Mouse (Mus musculus): Measurements from ENCODE around the gene Ess2.

Gene Ess2

DNA sequence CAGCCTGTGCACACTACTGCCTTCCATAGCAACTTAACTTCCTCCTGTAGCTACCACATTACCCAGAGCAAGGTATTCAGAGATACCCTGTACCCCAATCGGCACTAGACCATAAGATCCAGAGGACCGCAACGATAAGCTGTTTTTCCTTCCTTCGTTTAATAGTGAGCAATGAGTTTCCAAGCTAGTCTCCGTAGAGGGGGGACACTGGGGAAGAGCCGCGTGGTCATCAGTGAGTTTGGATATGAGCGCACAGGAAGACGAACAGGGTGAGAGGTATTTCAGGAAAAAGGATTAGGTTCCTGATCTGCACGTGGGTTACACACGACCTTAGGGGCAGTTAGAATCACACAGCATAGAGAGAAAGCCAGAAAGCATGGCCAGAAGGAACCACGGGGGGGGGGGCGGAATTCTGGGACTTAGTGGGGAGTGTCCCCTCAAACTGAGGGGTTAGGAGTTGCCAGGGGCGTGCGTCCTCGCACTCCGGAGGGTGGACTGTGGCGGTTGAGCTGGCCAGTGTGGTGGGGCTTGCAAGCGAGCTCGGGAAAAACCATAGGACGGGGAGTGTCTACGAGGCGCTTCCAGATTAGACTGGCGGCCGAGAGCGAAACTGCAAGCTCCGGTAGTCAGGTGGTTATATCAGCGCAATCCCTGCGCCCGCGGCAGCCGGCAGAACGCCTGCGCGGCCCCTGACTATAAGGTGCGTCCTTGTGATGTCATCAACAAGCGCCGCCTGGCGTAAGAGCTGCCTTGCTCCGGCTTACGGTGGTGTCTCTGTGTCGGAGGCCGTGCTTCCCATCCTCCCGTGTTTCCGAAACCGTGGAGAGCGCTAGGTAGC lies 10.4 kb upstream of the Ess2 start:
- DNase-seq (ENCODE audit: low spot score), result peak; percentile 95

DNA sequence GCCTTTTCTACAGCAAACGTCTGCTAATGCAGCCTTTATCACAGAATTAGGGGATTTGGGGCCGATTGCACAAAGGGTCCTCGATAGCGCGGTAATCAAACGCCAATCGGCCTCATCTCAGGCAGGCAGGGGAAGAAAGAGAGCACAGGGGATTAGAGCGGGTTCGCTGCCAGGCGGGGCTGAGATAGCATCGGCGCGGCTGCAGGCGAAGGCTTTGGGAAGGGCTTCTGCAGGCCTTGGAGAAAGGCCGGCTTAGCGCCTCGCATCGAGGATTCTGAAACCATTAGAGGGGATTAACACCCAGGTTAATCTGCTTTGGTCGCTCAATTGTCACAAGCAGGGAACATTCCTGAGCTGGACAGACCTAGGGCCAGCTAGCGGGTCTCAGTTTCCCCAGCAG lies 9.4 kb upstream of the Ess2 start:
- DNase-seq (ENCODE audit: low spot score), result no peak

DNA sequence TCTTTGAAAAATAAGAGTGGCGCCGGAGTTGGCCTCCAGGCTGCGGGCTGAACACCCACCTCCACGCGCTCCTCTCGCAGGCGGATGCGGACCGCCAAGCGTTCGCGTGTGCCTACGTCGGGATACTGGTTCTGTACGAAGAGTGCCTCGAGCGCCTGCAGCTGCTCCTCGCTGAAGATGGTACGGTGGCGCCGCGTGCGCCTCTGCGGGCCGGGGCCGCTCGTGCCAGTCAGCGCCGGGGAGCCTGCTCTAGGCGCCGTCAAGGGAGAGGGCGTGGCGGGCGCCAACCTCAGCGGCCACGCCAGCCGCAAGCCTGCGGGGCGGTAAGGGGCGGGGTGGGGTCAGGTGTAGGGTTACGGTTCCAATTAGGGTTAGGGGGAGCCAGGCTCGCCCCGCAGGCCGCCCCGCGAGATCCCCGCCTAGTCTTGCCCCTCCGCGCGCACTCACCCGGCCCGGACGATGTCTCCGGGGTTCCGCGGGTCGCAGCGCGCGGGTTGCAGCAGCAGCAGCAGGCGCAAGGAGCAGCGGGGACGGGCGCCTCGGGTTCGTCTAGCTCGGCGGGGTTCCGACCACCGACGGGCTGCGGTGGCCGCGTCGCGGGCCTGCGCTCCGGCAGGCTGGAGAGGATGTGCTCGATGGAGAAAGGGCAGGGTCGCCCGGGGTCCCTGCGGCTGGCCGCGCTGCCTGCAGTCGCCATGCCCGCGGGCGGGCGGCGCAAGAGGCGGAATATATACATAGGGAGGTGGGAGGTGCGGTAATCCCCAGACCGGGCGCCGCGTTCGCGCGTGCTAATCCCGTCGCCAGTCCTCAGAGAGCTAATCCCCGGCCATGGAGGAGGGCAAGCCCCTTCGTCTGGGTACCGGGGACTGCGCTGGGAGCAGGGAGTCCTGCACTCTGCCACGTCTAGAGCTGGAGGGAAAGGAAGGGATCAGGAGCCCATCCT lies 3.4 kb upstream of the Ess2 start, which contains the start of gene Gsc2:
Gene Gsc2, minus strand, starts transcription at position 753 of the 943 bp plus-strand sequence.
- DNase-seq (ENCODE audit: low spot score), result peak; percentile 33

DNA sequence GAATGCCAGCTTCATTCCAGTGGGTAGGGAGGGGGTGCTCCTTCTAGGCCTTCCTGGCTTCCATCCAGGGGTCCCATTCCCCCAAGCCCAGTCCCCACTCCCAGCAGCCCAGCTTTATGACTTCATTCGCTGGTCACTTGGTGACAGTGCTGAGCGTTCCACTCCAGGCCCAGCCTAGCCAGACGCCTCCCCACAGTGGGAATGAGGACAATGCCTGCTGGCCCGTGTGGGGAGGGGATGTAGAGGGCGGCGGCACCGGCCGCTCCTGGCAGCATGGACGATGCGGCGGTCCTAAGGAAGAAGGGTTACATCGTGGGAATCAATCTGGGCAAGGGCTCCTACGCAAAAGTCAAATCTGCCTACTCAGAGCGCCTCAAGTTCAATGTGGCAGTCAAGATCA lies 12.7 kb downstream of the Ess2 start, which contains the start of the genes Dgcr2 and Tssk2:
Gene Dgcr2, minus strand, starts transcription at position 101 of the 400 bp plus-strand sequence.
Gene Tssk2, plus strand, starts transcription at position 176 of the 400 bp plus-strand sequence.
- DNase-seq (ENCODE audit: low spot score), result no peak

DNA sequence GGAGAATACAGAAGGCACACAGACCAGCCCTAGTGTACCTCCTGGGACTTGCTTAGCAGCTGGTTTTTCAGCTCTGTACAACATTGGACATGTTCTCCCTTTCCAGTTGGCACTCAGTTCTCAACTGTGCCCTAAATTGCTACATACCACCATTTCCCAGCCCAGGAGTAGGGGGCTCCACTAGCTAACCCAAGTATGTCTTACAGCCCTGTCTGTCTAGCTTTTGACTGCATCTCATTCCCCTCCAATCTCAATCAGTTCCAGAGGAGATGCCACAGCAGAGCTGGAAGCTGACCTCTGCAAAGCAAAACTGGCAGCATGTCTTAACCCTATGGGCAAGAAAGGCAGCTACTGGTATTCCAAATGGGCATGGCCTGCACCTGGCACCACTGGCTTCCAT lies 15.1 kb downstream of the Ess2 start:
- DNase-seq (ENCODE audit: low spot score), result no peak

DNA sequence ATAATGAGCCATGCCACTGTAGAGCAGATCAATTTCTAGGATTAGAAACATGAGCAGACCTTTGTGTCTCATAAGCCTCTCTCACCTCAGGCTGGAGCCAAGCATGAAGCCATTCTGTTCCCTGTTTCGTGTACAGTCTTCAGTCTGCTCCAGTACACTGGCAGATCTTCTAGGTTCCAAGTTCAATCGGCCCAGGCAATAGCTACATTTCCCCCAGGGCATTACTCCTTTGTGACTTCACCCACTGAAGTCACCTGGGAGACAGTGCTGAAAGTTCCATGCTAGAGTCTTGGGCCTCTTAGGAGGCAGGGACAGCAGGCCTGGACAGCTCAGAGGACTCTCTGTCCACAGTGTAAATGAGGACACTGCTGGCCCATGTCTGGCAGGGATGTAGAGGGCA lies 17.2 kb downstream of the Ess2 start, which contains the start of gene Tssk1:
Gene Tssk1, plus strand, starts transcription at position 301 of the 400 bp plus-strand sequence.
- DNase-seq (ENCODE audit: low spot score), result no peak

DNA sequence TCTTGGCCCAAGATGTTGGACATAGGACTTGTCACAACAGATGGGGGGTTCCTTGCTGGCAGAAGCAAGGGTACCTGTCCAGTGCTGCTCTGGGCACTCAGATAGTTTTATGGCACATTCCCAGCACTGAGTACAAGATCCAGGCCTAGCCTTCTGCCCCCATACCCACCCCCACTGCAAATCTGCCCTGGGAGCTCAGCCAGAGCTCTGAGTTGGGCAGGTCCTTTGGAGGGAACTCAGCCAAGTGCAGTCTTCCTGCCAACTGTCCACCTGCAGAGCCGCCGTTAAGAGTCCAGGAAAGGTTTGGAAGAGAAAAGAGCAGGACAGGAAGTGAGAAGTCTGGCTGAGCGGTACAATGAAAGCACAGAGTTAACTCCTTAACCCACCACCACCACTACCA lies 18.5 kb downstream of the Ess2 start:
- no peak for DNase-seq (ENCODE audit: low spot score)

DNA sequence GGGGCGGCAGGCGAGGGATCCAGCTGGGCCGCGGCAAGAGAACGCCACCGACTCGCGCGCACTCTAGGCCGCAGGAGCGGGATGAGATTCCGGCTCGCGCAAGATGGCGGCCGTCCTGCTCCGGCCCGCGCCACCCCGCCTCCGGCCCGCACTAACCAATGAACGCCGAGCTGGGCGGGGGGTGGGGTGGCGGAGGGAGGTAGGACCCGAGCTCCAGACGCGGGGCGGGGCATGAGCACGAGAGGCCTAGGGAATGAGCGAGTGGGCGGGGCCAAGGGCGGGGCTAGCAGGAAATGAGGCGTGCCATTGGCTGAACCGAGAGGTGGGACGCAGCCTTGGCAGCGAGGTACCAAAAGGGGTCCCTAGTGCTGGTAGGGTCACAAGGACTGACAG lies 19.6 kb downstream of the Ess2 start, which contains the start of gene Gm20518:
Gene Gm20518, minus strand, starts transcription at position 105 of the 393 bp plus-strand sequence.
- peak; percentile 97 for DNase-seq (ENCODE audit: low spot score)

DNA sequence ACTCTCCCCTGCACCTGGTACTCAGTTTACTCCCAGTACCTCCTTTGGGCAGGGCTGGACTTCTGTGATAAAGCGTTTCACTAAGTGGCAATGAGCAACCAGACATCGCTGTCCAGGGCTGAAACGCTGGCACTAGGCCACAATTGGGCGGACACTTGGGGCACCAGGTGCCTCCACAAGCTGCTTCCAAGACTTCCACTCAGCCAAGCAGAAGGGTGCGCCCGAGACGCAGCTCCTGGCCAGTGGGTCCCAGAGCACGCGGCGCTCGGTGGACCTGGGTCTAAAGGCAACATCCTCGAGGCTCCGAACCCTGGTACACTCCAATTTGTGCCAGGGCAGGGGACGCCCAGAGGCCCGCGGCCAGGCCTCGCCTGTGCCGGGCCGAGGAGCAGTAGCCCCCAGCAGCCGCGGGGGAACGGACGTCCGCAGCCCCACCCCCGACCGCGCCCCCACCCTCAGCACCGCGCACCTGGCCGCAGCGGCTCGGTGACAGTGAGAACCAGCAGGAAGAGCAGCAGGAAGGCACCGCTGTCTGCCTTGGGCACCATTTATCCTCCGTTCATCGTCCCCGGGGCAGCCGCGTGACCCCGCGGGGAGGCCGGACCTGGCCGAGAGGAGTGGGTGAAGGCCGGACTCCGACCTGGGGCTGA lies 20.1 kb downstream of the Ess2 start:
- DNase-seq (ENCODE audit: low spot score), result no peak

DNA sequence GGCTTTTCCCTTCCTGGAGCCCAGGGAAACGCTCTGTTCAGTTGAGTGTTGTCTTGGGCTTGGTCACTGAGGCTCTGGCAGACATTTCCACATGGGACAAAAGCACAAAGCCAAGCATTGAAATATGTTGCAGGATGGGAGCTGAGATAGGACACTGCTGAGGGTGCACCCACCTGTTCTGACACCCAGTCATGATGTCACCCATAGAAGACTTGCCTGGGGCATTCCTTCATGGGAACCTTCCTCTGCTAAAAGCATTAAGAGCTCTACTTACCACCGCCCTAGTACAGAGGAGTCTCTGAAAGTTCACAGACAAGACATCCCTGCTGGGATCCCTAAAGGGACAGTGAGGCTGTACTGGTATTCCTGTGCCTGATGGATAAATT lies 20.8 kb downstream of the Ess2 start:
- DNase-seq (ENCODE audit: low spot score), result no peak

DNA sequence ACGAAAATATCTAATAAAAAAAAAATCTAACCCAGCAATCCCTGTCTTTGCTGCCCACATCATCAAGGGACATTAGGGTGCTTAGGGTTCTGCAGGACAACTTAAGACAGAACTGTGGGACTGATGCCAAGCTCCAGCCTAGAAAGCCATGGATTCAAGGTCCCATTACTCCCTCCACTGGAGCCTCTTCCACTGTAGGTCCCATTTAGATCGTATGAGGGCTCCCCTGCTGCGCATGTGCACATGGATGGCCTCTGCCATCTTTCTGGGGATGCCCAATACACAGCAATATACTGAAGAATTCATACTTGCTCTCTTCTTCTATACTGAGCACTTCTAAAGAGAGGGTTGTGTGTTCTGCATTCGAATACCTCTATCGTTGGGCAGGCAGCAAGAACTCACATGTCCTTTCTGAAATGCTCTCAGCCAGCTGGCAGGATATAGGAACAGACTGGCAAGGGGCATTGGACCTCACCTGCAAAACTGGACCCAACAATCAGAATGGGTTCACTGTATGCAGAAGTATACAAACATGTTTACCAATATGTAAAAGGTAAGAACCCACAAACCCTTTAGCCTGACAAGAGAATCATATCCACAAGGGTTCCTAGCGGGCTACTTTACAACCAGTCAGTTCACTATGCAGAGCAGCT lies 21.3 kb downstream of the Ess2 start:
- DNase-seq (ENCODE audit: low spot score), result no peak

DNA sequence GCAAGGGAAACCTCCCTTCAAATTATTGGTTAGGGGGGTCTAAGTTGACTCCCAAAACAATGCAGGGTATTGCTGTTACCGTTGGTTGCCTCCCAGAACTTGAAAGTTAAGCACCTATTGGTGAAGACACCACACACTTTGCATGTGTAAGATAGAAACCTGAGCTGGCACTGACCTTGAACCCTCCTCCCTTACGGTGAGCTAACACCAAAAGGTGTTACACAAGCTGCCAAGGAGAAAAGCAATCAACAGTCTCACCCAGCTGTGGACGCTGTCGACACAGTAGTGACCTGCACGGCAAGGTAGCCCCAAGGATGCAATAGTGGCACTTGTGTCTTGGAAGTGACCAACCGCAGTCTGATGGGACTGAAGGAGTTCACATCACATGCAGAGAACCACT lies 27.0 kb downstream of the Ess2 start:
- no peak for DNase-seq (ENCODE audit: low spot score)

DNA sequence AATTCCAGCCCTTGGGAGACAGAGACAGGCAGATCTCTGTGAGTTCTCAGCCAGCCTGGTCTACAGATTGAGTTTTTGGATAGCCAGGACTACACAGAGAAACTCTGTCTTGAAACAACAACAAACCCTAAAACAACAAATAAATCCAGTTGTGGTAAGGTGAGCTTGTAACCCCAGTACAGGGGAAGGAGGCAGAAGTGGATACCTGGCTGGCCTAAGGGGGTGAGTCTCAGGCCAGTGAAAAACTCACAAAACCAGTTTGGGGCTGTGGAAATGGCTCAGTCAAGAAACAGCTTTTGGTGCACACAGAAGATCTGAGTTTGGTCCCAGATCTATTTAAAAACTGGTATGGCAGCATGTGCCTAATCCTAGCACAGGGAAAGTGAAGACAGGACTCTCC lies 29.0 kb downstream of the Ess2 start:
- no peak for DNase-seq (ENCODE audit: low spot score)

DNA sequence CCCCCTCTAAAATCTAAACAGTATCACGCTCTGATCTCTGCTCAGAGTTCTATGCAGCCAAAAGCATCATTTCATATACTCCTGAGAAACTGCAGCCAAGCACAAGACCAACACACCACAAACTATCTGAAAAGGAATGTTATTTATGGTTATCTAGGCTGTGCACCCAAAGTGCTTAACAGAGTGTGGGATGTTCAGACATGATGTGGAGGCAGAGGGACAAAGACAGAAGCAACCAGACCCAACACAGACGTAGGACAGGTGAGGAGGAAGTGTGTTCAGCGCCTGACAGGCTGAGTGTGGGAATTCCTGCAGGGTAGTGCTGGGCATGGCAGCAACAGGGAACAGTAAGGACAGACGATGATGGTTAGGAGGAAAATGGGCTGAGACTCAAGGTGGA lies 31.6 kb downstream of the Ess2 start:
- no peak for DNase-seq (ENCODE audit: low spot score)

DNA sequence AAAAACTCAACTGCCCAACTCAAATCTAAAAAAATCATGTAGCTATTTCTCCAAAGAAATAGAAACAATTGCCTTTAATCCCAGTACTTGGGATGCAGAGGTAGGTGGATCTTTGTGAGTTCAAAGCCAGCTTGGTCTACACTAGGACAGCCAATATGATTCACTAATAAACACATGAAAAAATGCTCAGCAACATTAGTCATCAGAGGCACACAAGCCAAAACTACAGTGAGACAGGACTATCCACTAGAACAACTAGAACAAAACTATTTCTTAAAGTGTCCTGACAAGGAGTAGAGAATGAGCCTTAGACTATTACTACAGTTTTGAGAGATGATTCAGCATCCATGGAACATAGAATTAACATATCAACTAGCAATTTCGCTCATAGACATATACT lies 35.1 kb downstream of the Ess2 start:
- DNase-seq (ENCODE audit: low spot score), result no peak

DNA sequence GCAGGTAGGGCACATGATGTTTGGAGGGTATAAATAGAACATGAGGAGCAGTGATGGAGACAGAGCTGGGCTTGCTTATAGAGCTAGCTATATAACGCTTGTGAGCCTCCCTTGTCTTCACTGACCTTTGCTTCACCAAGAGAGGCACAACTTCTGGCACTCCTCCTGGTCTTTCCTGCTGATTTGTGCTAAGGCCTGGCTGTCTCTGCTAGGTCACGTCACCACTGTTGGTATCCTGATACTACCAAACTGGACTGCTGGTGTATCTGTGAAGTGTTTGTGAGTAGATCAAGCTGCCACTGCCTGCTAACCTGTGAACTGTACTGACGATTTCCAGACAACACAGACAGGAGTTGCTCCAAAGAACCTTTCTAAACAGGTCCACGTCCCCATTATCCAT lies 36.0 kb downstream of the Ess2 start:
- DNase-seq (ENCODE audit: low spot score), result no peak

DNA sequence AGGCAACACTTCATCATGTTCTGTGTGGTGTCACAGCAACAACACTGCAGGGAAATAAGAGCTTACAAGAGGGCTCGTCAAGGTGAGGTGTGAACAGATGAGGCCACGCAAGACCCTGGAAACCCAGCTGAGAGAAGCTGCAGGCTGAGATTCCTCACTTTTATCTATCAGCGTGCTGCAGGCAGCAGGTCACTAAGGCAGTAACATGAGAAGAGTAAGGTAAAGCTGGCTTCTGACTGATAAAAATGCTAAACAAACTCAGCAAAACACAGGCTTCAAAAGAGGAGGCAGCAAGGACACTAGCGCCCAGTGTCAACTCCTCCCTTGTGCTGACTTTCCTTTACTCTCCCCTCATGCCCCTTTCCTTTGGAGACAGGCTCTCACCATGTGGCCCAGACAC lies 38.2 kb downstream of the Ess2 start:
- DNase-seq (ENCODE audit: low spot score), result no peak

DNA sequence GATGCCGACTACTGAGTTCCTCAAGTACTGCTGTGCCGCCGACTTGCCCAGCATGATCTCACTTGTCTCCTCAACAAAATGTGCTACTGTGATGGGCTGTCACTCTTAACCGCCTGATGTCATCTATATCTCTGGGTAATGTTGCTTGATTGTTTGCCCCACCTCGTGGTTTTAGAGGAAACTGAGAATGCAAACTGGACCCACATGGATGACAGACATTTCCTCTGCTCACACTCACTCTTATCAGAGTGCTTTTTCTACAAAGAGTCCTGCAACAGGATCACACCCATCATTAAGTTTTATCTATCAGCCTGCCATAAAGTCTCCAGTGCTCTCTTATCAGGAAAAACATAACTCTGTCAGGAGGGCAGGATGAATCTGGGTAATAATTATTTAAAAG lies 39.9 kb downstream of the Ess2 start:
- no peak for DNase-seq (ENCODE audit: low spot score)

DNA sequence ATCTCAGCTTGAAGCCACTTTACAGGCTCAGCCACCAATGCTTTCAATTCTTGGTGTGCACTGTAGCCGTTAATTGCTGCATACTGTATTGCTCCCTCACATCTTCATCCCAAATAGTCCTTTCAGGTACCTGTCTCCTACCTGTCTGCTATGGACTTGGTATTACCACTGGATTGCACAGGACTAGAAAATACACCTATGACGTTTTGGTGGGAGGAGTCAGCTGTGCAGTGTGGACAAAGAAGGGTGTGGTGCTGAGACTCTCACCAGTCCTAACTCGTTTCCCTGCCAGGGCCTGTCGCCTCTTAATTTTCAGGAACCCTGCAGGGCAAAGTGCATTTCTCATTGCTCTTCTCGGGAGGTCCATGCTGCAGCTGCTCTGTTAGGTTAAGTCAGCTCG lies 45.4 kb downstream of the Ess2 start:
- DNase-seq (ENCODE audit: low spot score), result no peak

DNA sequence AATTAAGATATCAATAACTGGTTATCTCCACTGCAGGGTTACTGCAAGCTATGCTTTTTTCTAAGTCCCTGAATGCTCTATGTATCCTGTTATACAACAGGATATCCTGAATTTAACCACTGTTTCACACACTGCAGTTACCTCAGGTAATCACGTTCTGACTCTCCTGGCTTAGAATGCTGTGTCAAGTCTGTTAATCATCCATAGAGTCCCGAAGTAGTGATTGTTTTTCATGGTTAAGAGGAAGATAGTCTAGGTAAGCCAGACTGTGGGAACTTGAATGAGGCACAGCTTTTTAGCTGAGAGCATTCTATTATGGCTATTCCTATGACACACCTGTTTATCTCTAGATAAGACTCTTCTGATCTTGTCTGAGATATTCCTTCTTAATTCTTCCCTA lies 45.9 kb downstream of the Ess2 start:
- no peak for DNase-seq (ENCODE audit: low spot score)

DNA sequence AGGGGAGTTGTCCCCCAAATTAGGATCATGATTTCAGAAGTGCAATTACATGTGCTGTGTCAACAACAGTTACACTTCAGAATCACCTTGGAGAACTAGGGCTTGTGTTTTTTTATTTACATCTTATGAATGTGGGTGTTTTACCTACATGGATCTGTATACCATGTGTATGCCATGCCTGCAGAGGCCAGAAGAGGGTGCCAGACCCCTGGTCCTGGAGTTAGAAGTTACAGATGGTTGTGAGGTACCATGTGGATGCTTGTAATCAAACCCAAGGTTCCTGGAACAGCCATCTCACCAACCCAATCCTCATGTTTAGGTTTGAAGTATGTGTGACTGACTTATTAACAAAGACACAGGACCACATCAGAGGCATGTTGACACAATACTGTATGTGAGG lies 52.6 kb downstream of the Ess2 start:
- DNase-seq (ENCODE audit: low spot score), result no peak

DNA sequence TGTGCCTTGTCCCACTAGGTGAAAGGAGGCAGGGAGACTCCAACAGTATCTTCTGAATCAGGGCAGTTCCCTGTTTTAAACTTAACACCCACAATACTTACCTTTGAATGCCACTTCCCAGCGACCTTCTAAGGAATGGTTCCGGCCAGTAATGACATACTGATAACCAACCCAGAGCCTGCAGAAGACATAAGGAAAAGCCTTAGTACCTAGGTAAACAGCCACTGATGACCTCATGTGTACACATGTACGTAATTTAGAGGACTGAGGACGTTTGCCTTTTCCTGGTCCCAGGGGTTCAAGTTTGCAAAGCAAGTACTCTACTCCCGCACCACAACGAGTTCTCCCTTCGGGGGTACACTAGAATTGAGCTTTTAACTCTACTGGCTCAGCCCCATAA lies 54.0 kb downstream of the Ess2 start:
- no peak for DNase-seq (ENCODE audit: low spot score)
